ENCODE assay signal across 8 mouse cellular contexts in the genomic region with DNA sequence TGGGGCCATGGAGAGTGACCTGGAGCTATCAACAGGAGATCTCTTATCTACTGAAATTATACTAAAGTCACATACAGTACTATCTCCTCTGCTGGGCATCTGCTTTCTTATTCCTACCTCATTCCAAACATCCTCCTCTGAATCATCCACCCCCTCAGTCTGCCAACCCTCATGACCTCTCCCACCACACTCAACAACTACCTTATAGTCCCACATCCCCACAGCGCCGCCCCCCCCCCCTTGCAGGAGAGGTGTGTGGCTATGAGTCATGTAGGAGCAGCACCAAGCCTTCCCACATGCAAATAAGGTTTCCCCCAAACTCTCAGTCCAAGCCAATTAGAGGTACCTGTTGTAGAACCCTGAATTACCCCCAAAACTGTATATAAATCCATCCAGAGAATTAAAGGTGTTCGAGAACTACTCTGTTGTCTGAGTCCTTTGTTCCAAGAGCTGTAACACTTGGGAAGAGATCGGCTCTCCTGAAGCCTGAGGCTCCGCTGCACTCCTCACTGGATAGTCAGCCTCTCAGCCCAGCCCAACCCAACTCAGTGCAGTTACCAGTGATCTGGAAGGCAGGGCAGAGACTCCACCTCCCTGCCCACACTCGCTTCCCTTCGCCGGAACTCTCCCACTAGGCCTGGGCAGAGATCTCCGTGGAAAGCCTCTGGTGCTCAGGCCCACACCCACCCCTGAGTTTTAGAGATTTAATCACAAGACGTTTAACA.
DNase-seq lines count a peak whose midpoint lies in the region; ATAC-seq lines count a peak whose summit lies in the region.

No protein-coding gene starts in this region.

- H3K9ac ChIP-seq in liver, embryonic 16.5 days (ENCODE audit: low read depth, low read length) = no peak overlapping the region

- intact Hi-C loops in heart, postnatal 10 days (cut with DNase I) = loop anchor here (5.0 kb wide), 1 partner anchor 63 kb away; no protein-coding TSS in a partner anchor

- H3K27me3 ChIP-seq in liver, embryonic 16.5 days (ENCODE audit: control insufficient read depth, insufficient read depth, low read depth, low read length) = no peaks in the 10 kb centered on the region

- ATAC-seq in liver, embryonic 16.5 days (ENCODE audit: low read depth) = peak; percentile 51; the same call in 1 of the 2 replicates
- ATAC-seq in erythroblast, adult 5-6 weeks (replicated peaks; ENCODE audit: low FRiP score, poor library complexity, severe bottlenecking) = no peak

- no peaks in the 10 kb centered on the region for H3K9me3 ChIP-seq in liver, embryonic 16.5 days (replicated peaks; ENCODE audit: control insufficient read depth, low read length)

- 37% methylated on average over 10 of the region's 10 CpGs for WGBS in liver, embryonic 16.5 days (ENCODE audit: insufficient replicate concordance)

- no peak overlapping the region for H3K4me3 ChIP-seq in liver, embryonic 16.5 days (ENCODE audit: low read depth, low read length)

- DNase-seq in heart, adult 11 months = peak; percentile 89
- no peak for DNase-seq in heart, postnatal 10 days
- peak; percentile 18 to 43 for DNase-seq in urinary bladder, postnatal 36 days (ENCODE audit: low spot score in 2 of 2)
- no peak for DNase-seq in urinary bladder, postnatal 10 days (ENCODE audit: low spot score)
- DNase-seq in gastrocnemius, postnatal 4 days (ENCODE audit: low spot score in 2 of 2) = no peak
- DNase-seq in layer of hippocampus, adult 8-10 months (ENCODE audit: low spot score in 2 of 2) = no peak

- peaks cover 21% of the 10 kb centered on the region for H3K36me3 ChIP-seq in liver, embryonic 16.5 days (ENCODE audit: control insufficient read depth, insufficient read depth)

- H3K4me2 ChIP-seq in liver, embryonic 16.5 days (ENCODE audit: low read depth, low read length) = no peak overlapping the region

- H3K4me1 ChIP-seq in liver, embryonic 16.5 days (ENCODE audit: control insufficient read depth, low read depth, low read length) = peaks cover 20% of the 10 kb centered on the region

- 0 out of 2 replicates have a peak overlapping the region, but pooled peaks have one; percentile 21 for H3K27ac ChIP-seq in liver, embryonic 16.5 days (ENCODE audit: low read length)

Comparison
In these comparisons a context has a peak if more than half of its experiments do, and no peak if none do; other contexts are left out.
1. DNase-seq: peak in heart, adult 11 months (single experiment) and urinary bladder, postnatal 36 days (2 of 2); none in heart, postnatal 10 days (0 of 2), urinary bladder, postnatal 10 days (single experiment), gastrocnemius, postnatal 4 days (0 of 2) and layer of hippocampus, adult 8-10 months (0 of 2).